Mouse (Mus musculus) forebrain, embryonic 16.5 days (tissue): Measurements from ENCODE around the gene Cope. TPM values are rescaled to one million over a fixed set of nuclear protein-coding genes. Genes with fewer than 3 reads are reported as not detected.

Source experiments
- ATAC-seq: fragments of 200-750 bp; cut with Nextera tagmentation; 2 replicates; pipeline ENCODE4 v1.8.0; 2017; ENCODE audit warnings: mild to moderate bottlenecking, moderate library complexity
- H3K27ac ChIP-seq: fragments of 300-500 bp; sonication (generic); 2 replicates; pipeline ENCODE4 v1.5.1; 2014; ENCODE audit warnings: low read length, control low read depth
- H3K27me3 ChIP-seq: fragments of 300-500 bp; sonication (generic); replicated peaks from 2 replicates; pipeline ENCODE4 v1.6.1; 2014; ENCODE audit warnings: low read length; ENCODE audit not compliant: control insufficient read depth, insufficient read depth
- H3K36me3 ChIP-seq: fragments of 300-500 bp; sonication (generic); 2 replicates; pipeline ENCODE4 v1.6.1; 2014; ENCODE audit not compliant: control insufficient read depth, insufficient read depth
- H3K4me1 ChIP-seq: fragments of 300-500 bp; sonication (generic); replicated peaks from 2 replicates; pipeline ENCODE4 v1.6.1; 2014; ENCODE audit warnings: low read length; ENCODE audit not compliant: control insufficient read depth, insufficient read depth
- H3K4me2 ChIP-seq: fragments of 300-500 bp; sonication (generic); 2 replicates; pipeline ENCODE4 v1.6.1; 2014; ENCODE audit warnings: mild to moderate bottlenecking, low read length, control low read depth
- H3K4me3 ChIP-seq: fragments of 300-500 bp; sonication (generic); replicated peaks from 2 replicates; pipeline ENCODE4 v1.5.1; 2014; ENCODE audit warnings: mild to moderate bottlenecking, low read length, control low read depth
- H3K9ac ChIP-seq: fragments of 300-500 bp; sonication (generic); replicated peaks from 2 replicates; pipeline ENCODE4 v1.6.1; 2014; ENCODE audit warnings: low read depth, low read length, control low read depth
- H3K9me3 ChIP-seq: fragments of 300-500 bp; sonication (generic); 2 replicates; pipeline ENCODE4 v1.6.1; 2016; ENCODE audit warnings: low read length; ENCODE audit not compliant: control insufficient read depth
- WGBS: fragments of 180-500 bp; shearing (Covaris S2); extraction: QIAGEN DNeasy Blood & Tissue Kit; methylation state at CpG from one replicate; pipeline ENCODE4 v1.1.7; 2014; 5-methylcytosine and 5-hydroxymethylcytosine counted together
- polyA plus RNA-seq: library from polyadenylated mRNA; unstranded; fragments of >200 nt; fragmentation: Nextera tagmentation; extraction: Ambion mirVana; gene quantifications from 2 replicates; pipeline ENCODE4 v1.2.1, GENCODE M21; 2015

Cope gene
- polyA plus RNA-seq, 1 experiment from 2014 or later, result 270 TPM

GRCm38 (mm10) chr8:70286737-70287136 is 15.6 kb upstream of the Cope start:
- Histone ChIP-seq H3K4me3 (no peak overlapping the region), H3K27ac (no peak overlapping the region), H3K36me3 (peaks cover 30% of the 10 kb centered on the region), H3K4me2 (no peak overlapping the region), H3K4me1 (peaks cover 11% of the 10 kb centered on the region), H3K9me3 (no peaks in the 10 kb centered on the region), H3K9ac (no peak overlapping the region), H3K27me3 (no peaks in the 10 kb centered on the region)
- ATAC-seq, result no peak
- 91% methylated on average over 8 of the region's 8 CpGs for WGBS

GRCm38 (mm10) chr8:70293988-70294405 is 8.3 kb upstream of the Cope start:
- H3K27ac ChIP-seq, result no peak overlapping the region
- WGBS, result 74% methylated on average over 5 of the region's 5 CpGs
- H3K27me3 ChIP-seq, result no peaks in the 10 kb centered on the region
- H3K4me1 ChIP-seq, result no peaks in the 10 kb centered on the region
- ATAC-seq, result no peak
- no peak overlapping the region for H3K9ac ChIP-seq
- H3K4me2 ChIP-seq, result no peak overlapping the region
- no peaks in the 10 kb centered on the region for H3K9me3 ChIP-seq
- peaks cover 47% of the 10 kb centered on the region for H3K36me3 ChIP-seq
- H3K4me3 ChIP-seq, result no peak overlapping the region

GRCm38 (mm10) chr8:70300881-70301280 is 1.4 kb upstream of the Cope start:
- Histone ChIP-seq H3K4me2 (no peak overlapping the region), H3K36me3 (peaks cover 18% of the 10 kb centered on the region), H3K9me3 (no peaks in the 10 kb centered on the region), H3K27me3 (no peaks in the 10 kb centered on the region), H3K27ac (no peak overlapping the region), H3K9ac (no peak overlapping the region), H3K4me1 (peaks cover 23% of the 10 kb centered on the region), H3K4me3 (no peak overlapping the region)
- no peak for ATAC-seq
- 88% methylated on average over 3 of the region's 3 CpGs for WGBS

- ATAC-seq, result peak; percentile 13; the same call in 1 of the 2 replicates
- H3K36me3 ChIP-seq, result peaks cover 7% of the 10 kb centered on the region
- no peaks in the 10 kb centered on the region for H3K9me3 ChIP-seq
- peak overlapping the region; percentile 63 for H3K9ac ChIP-seq
- H3K4me3 ChIP-seq, result peak overlapping the region; percentile 93
- no peaks in the 10 kb centered on the region for H3K27me3 ChIP-seq
- peak overlapping the region; percentile 80 for H3K27ac ChIP-seq
- H3K4me1 ChIP-seq, result peaks cover 23% of the 10 kb centered on the region
- H3K4me2 ChIP-seq, result peak overlapping the region; percentile 92
- 4% methylated on average over 16 of the region's 16 CpGs for WGBS
These were observed 583 bp downstream of the Cope start for GRCm38 (mm10) chr8:70302901-70303300.

- Histone ChIP-seq H3K4me2 (no peak overlapping the region), H3K9me3 (no peaks in the 10 kb centered on the region), H3K27ac (no peak overlapping the region; the same call in 1 of the 2 replicates), H3K36me3 (peaks cover 29% of the 10 kb centered on the region), H3K27me3 (no peaks in the 10 kb centered on the region), H3K4me1 (0 out of 2 replicates have a peak, but pooled peaks cover 1% of the 10 kb centered on the region), H3K9ac (no peak overlapping the region), H3K4me3 (no peak overlapping the region)
- no peak for ATAC-seq
- 18% methylated on average over 2 of the region's 2 CpGs for WGBS
These were observed 7.0 kb downstream of the Cope start for GRCm38 (mm10) chr8:70309311-70309710.

- Histone ChIP-seq H3K27ac (no peak overlapping the region), H3K4me2 (no peak overlapping the region), H3K9me3 (no peaks in the 10 kb centered on the region), H3K4me1 (peaks cover 30% of the 10 kb centered on the region), H3K36me3 (peaks cover 19% of the 10 kb centered on the region), H3K9ac (no peak overlapping the region), H3K27me3 (no peaks in the 10 kb centered on the region), H3K4me3 (no peak overlapping the region)
- WGBS, result 66% methylated on average over 2 of the region's 2 CpGs
- ATAC-seq, result no peak
These were observed 11.1 kb downstream of the Cope start for GRCm38 (mm10) chr8:70313399-70313798.

- peaks cover 13% of the 10 kb centered on the region for H3K36me3 ChIP-seq
- peak; percentile 46 for ATAC-seq
- H3K9ac ChIP-seq, result peak within 1 kb of the TSS; percentile 80
- no peaks in the 10 kb centered on the region for H3K27me3 ChIP-seq
- peak within 1 kb of the TSS; percentile 88 for H3K4me2 ChIP-seq
- 1% methylated on average over 66 of the region's 66 CpGs for WGBS
- H3K27ac ChIP-seq, result peak within 1 kb of the TSS; percentile 95
- peaks cover 30% of the 10 kb centered on the region for H3K4me1 ChIP-seq
- H3K4me3 ChIP-seq, result peak within 1 kb of the TSS; percentile 74
- no peaks in the 10 kb centered on the region for H3K9me3 ChIP-seq
These were observed 13.5 kb downstream of the Cope start, which contains the start of gene Cers1 for GRCm38 (mm10) chr8:70315624-70316510. Gene Cers1, plus strand, starts transcription at chr8:70315775.

GRCm38 (mm10) chr8:70316511-70317504 is 14.5 kb downstream of the Cope start:
- peak overlapping the region; percentile 95 for H3K27ac ChIP-seq
- ATAC-seq, result peak; percentile 93
- H3K4me3 ChIP-seq, result peak overlapping the region; percentile 74
- 3% methylated on average over 15 of the region's 15 CpGs for WGBS
- H3K9ac ChIP-seq, result peak overlapping the region; percentile 80
- H3K9me3 ChIP-seq, result no peaks in the 10 kb centered on the region
- no peaks in the 10 kb centered on the region for H3K27me3 ChIP-seq
- peaks cover 30% of the 10 kb centered on the region for H3K4me1 ChIP-seq
- peaks cover 12% of the 10 kb centered on the region for H3K36me3 ChIP-seq
- peak overlapping the region; percentile 88 for H3K4me2 ChIP-seq

GRCm38 (mm10) chr8:70317872-70318271 is 15.6 kb downstream of the Cope start:
- Histone ChIP-seq H3K4me1 (peaks cover 30% of the 10 kb centered on the region), H3K4me3 (no peak overlapping the region), H3K27me3 (no peaks in the 10 kb centered on the region), H3K4me2 (peak overlapping the region; percentile 88), H3K27ac (peak overlapping the region; percentile 95), H3K9me3 (no peaks in the 10 kb centered on the region), H3K36me3 (peaks cover 9% of the 10 kb centered on the region), H3K9ac (0 out of 2 replicates have a peak overlapping the region, but pooled peaks have one; percentile 1)
- 80% methylated on average over 5 of the region's 5 CpGs for WGBS
- ATAC-seq, result no peak
